Mouse (Mus musculus): ENCODE measurements at regions not wholly inside any gene's neighbourhood (a gene's known extent, or its start where the extent isn't known, plus 50 kb on each side); places are given as distances from the start of the nearest gene placed in this dataset.

GRCm38 (mm10) chr12:107771325-107771724 lies 232.1 kb downstream of the Bcl11b start:
- Histone ChIP-seq H3K27ac (ENCODE audit: insufficient read depth, low read depth, low read length) (no peak overlapping the region), H3K36me3 (ENCODE audit: control insufficient read depth, insufficient read depth, low read length) (no peaks in the 10 kb centered on the region), H3K4me3 (ENCODE audit: low read depth, low read length) (no peak overlapping the region), H3K27me3 (ENCODE audit: control insufficient read depth, insufficient read depth, low read length) (no peaks in the 10 kb centered on the region), H3K4me1 (ENCODE audit: control insufficient read depth, insufficient read depth, insufficient read length, low read length) (no peaks in the 10 kb centered on the region)
- WGBS: 60% methylated on average over 2 of the region's 2 CpGs
- TF ChIP-seq POLR2A (IDR thresholded peaks at IDR 0.05; ENCODE audit: low read depth, low read length) (no peak), CTCF (IDR thresholded peaks at IDR 0.05; ENCODE audit: extremely low read depth, insufficient read length, insufficient replicate concordance, low read depth, low read length) (no peak)

DNA sequence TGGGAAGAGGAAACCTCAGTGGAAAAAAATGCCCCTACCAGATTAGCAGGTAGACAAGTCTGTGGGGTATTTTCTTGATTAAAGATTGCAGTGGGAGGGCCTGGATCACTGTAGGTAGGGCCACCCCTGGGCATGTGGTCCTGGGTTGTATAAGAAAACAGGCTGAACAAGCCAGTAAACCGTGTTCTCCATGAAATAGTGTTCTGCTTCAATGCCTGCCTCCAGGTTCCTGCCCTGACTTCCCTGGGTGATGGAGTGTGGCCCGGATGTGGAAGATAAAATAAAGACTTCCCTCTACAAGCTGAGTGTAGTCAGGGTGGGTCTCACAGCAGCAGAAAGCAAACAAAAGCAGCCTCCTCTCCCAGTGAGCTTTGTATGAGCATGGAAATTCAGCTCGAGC lies 231.6 kb downstream of the Bcl11b start:
- Histone ChIP-seq H3K27ac (ENCODE audit: insufficient read depth, low read depth, low read length) (no peak overlapping the region), H3K27me3 (ENCODE audit: control insufficient read depth, insufficient read depth, low read length) (no peaks in the 10 kb centered on the region), H3K4me3 (ENCODE audit: low read depth, low read length) (no peak overlapping the region), H3K4me1 (ENCODE audit: control insufficient read depth, insufficient read depth, insufficient read length, low read length) (no peaks in the 10 kb centered on the region), H3K36me3 (ENCODE audit: control insufficient read depth, insufficient read depth, low read length) (no peaks in the 10 kb centered on the region)
- WGBS: 57% methylated on average over 3 of the region's 3 CpGs
- no peak for TF ChIP-seq POLR2A (IDR thresholded peaks at IDR 0.05; ENCODE audit: low read depth, low read length)
- no peak for TF ChIP-seq CTCF (IDR thresholded peaks at IDR 0.05; ENCODE audit: extremely low read depth, insufficient read length, insufficient replicate concordance, low read depth, low read length)

GRCm38 (mm10) chr12:107778046-107778445 lies 225.4 kb downstream of the Bcl11b start:
- Histone ChIP-seq H3K27ac (ENCODE audit: insufficient read depth, low read depth, low read length) (no peak overlapping the region), H3K4me3 (ENCODE audit: low read depth, low read length) (no peak overlapping the region), H3K4me1 (ENCODE audit: control insufficient read depth, insufficient read depth, insufficient read length, low read length) (no peaks in the 10 kb centered on the region), H3K36me3 (ENCODE audit: control insufficient read depth, insufficient read depth, low read length) (no peaks in the 10 kb centered on the region), H3K27me3 (ENCODE audit: control insufficient read depth, insufficient read depth, low read length) (no peaks in the 10 kb centered on the region)
- TF ChIP-seq POLR2A (IDR thresholded peaks at IDR 0.05; ENCODE audit: low read depth, low read length) (no peak), CTCF (IDR thresholded peaks at IDR 0.05; ENCODE audit: extremely low read depth, insufficient read length, insufficient replicate concordance, low read depth, low read length) (no peak)
- 74% methylated on average over 9 of the region's 9 CpGs for WGBS

DNA sequence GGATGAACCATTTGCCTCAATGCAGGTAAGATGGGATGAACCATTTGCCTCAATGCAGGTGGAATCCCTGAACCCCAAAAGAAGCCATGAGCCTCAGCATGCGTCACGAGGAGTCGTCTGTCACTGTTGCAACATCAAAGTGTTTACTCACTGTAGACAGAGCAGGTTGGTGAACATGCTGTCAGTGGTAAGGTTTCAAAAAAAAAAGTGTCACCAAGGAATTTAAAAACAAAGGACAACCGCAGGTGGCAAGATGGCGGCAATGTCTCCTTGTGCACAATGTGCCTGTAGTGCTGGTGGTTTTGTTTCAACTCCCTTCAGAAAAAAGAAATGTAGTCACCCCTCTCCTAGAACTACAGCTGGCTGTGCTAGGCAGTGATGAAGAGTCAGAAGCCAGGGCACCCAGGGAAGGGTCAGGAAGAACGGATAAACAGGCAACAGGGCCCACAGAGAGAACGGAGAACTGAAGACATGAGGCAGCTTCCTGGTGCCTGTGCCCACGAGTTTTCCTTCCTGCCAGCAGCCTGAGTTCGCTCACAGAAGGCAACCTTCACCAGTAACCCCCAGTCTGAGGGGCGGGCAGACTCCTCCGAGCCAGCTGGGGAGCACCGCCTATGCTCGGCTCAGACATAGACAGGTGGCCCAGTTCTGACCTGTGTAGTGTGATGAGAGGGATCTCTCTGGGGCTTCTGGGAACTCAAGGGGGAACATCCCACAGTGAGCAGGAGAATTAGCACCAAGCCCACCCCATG lies 223.9 kb downstream of the Bcl11b start:
- no peaks in the 10 kb centered on the region for H3K27me3 ChIP-seq (ENCODE audit: control insufficient read depth, insufficient read depth, low read length)
- H3K4me1 ChIP-seq (ENCODE audit: control insufficient read depth, insufficient read depth, insufficient read length, low read length): no peaks in the 10 kb centered on the region
- H3K36me3 ChIP-seq (ENCODE audit: control insufficient read depth, insufficient read depth, low read length): no peaks in the 10 kb centered on the region
- H3K27ac ChIP-seq (ENCODE audit: insufficient read depth, low read depth, low read length): no peak overlapping the region
- H3K4me3 ChIP-seq (ENCODE audit: low read depth, low read length): no peak overlapping the region
- WGBS: 82% methylated on average over 13 of the region's 13 CpGs
- TF ChIP-seq CTCF (IDR thresholded peaks at IDR 0.05; ENCODE audit: extremely low read depth, insufficient read length, insufficient replicate concordance, low read depth, low read length) (no peak), POLR2A (IDR thresholded peaks at IDR 0.05; ENCODE audit: low read depth, low read length) (no peak)

DNA sequence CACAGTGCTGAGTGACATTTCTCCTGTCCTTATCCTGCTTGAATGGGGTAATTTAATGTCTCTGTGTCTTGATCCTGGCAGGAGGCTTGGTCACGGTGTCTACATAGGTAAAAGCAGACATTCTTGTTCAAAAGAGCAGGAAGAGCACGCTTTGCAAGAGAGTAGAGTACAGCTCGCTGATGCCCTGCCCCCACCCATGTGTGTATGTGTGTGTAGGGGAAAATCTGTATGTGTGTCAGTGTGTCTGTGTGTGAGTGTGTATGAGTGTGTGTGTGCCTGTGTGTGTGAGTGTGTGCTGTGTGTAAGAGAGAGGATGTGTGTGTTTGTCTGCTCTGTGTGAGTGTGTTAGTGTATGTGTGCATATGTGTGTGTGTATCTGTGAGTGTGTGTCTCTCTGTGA lies 221.3 kb downstream of the Bcl11b start:
- WGBS: 80% methylated on average over 3 of the region's 3 CpGs
- H3K27me3 ChIP-seq (ENCODE audit: control insufficient read depth, insufficient read depth, low read length): no peaks in the 10 kb centered on the region
- H3K4me1 ChIP-seq (ENCODE audit: control insufficient read depth, insufficient read depth, insufficient read length, low read length): no peaks in the 10 kb centered on the region
- no peak overlapping the region for H3K4me3 ChIP-seq (ENCODE audit: low read depth, low read length)
- TF ChIP-seq POLR2A (IDR thresholded peaks at IDR 0.05; ENCODE audit: low read depth, low read length) (no peak), CTCF (IDR thresholded peaks at IDR 0.05; ENCODE audit: extremely low read depth, insufficient read length, insufficient replicate concordance, low read depth, low read length) (no peak)
- H3K27ac ChIP-seq (ENCODE audit: insufficient read depth, low read depth, low read length): no peak overlapping the region
- no peaks in the 10 kb centered on the region for H3K36me3 ChIP-seq (ENCODE audit: control insufficient read depth, insufficient read depth, low read length)

DNA sequence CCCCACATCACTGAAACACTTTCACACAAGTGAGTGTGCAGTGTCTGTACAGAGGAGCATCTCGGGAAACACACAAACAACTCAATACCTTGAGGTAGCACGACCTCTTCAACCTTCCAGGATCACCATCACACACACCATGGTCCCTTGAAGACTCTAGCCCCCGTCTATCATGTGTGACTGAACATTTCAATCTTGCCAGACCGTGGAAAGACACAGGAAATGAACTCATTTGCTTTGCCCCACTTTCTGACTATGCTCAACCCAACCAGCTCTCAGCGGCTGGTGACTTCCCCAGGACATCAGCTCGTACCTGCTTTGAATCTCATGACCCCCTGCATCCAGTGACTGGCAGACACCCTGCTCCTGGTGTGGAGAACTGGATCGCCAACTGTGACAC lies 219.6 kb downstream of the Bcl11b start:
- H3K27ac ChIP-seq (ENCODE audit: insufficient read depth, low read depth, low read length): no peak overlapping the region
- WGBS: 81% methylated on average over 7 of the region's 7 CpGs

GRCm38 (mm10) chr12:107789818-107790217 lies 213.6 kb downstream of the Bcl11b start:
- Histone ChIP-seq H3K4me3 (ENCODE audit: low read depth, low read length) (no peak overlapping the region), H3K4me1 (ENCODE audit: control insufficient read depth, insufficient read depth, insufficient read length, low read length) (no peaks in the 10 kb centered on the region), H3K27me3 (ENCODE audit: control insufficient read depth, insufficient read depth, low read length) (no peaks in the 10 kb centered on the region), H3K27ac (ENCODE audit: insufficient read depth, low read depth, low read length) (no peak overlapping the region), H3K36me3 (ENCODE audit: control insufficient read depth, insufficient read depth, low read length) (no peaks in the 10 kb centered on the region)
- TF ChIP-seq POLR2A (IDR thresholded peaks at IDR 0.05; ENCODE audit: low read depth, low read length) (no peak), CTCF (IDR thresholded peaks at IDR 0.05; ENCODE audit: extremely low read depth, insufficient read length, insufficient replicate concordance, low read depth, low read length) (no peak)
- 70% methylated on average over 6 of the region's 6 CpGs for WGBS

More for the DNA sequence above, 219.6 kb downstream of the Bcl11b start:
- TF ChIP-seq POLR2A (IDR thresholded peaks at IDR 0.05; ENCODE audit: low read depth, low read length): no peak
- no peak for TF ChIP-seq CTCF (IDR thresholded peaks at IDR 0.05; ENCODE audit: extremely low read depth, insufficient read length, insufficient replicate concordance, low read depth, low read length)
- no peaks in the 10 kb centered on the region for H3K4me1 ChIP-seq (ENCODE audit: control insufficient read depth, insufficient read depth, insufficient read length, low read length)
- no peak overlapping the region for H3K4me3 ChIP-seq (ENCODE audit: low read depth, low read length)
- no peaks in the 10 kb centered on the region for H3K36me3 ChIP-seq (ENCODE audit: control insufficient read depth, insufficient read depth, low read length)
- no peaks in the 10 kb centered on the region for H3K27me3 ChIP-seq (ENCODE audit: control insufficient read depth, insufficient read depth, low read length)

Measured in small intestine, adult 2 months (tissue).